Mouse (Mus musculus): Measurements from ENCODE around the gene Ccp110. TPM values are rescaled to one million over a fixed set of nuclear protein-coding genes. Genes with fewer than 3 reads are reported as not detected.

Gene Ccp110
- polyA plus RNA-seq, 1 experiment from 2014 or later, result 23.7 TPM

DNA sequence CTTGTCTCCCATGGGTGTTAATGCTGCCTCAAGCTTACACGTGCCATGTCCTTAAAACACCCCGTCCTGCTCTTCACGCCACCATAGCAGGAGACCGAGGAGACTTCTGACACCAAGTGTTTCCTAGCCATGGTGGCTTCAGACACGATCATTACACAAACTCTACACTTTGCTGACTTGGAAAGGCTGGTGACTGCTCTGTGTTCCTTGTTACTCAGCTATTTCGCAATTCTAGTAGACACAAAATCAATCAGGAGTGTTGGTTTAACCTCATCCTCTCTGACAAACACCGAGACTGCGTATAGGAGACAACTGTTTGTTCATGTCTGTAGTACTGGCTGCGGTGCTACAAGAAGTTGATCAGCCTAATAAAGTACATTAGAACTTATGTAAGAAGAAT, 13.5 kb upstream of the Ccp110 start:
- no peaks in the 10 kb centered on the region for H3K4me1 ChIP-seq (replicated peaks; ENCODE audit: control insufficient read depth, insufficient read depth, low read length)
- H3K9me3 ChIP-seq (ENCODE audit: control insufficient read depth, low read length), result no peaks in the 10 kb centered on the region
- H3K4me2 ChIP-seq (replicated peaks; ENCODE audit: low read depth, low read length), result no peak overlapping the region
- WGBS, result 94% methylated on average over 9 of the region's 9 CpGs
- H3K27me3 ChIP-seq (ENCODE audit: control insufficient read depth, insufficient read depth, low read length), result no peaks in the 10 kb centered on the region
- DNase-seq (ENCODE audit: low spot score), result no peak
- H3K27ac ChIP-seq (ENCODE audit: low read depth, low read length), result no peak overlapping the region
- H3K36me3 ChIP-seq (ENCODE audit: control insufficient read depth, insufficient read depth, low read length), result 0 out of 2 replicates have a peak, but pooled peaks cover 5% of the 10 kb centered on the region
- no peak overlapping the region for H3K9ac ChIP-seq (ENCODE audit: low read depth, low read length)
- ATAC-seq (ENCODE audit: low FRiP score), result no peak
- no peak overlapping the region for H3K4me3 ChIP-seq (ENCODE audit: low read depth, low read length)

- DNase-seq (ENCODE audit: low spot score) (no peak), ATAC-seq (ENCODE audit: low FRiP score) (no peak)
- Histone ChIP-seq H3K9ac (ENCODE audit: low read depth, low read length) (no peak overlapping the region), H3K4me2 (replicated peaks; ENCODE audit: low read depth, low read length) (no peak overlapping the region), H3K4me1 (replicated peaks; ENCODE audit: control insufficient read depth, insufficient read depth, low read length) (0 out of 2 replicates have a peak, but pooled peaks cover 2% of the 10 kb centered on the region), H3K27me3 (ENCODE audit: control insufficient read depth, insufficient read depth, low read length) (no peaks in the 10 kb centered on the region), H3K9me3 (ENCODE audit: control insufficient read depth, low read length) (no peaks in the 10 kb centered on the region), H3K36me3 (ENCODE audit: control insufficient read depth, insufficient read depth, low read length) (no peaks in the 10 kb centered on the region), H3K27ac (ENCODE audit: low read depth, low read length) (no peak overlapping the region), H3K4me3 (ENCODE audit: low read depth, low read length) (no peak overlapping the region)
- WGBS, result 93% methylated on average over 15 of the region's 15 CpGs
Observed at GRCm38 (mm10) chr7:118703144-118703561, 9.2 kb upstream of the Ccp110 start.

DNA sequence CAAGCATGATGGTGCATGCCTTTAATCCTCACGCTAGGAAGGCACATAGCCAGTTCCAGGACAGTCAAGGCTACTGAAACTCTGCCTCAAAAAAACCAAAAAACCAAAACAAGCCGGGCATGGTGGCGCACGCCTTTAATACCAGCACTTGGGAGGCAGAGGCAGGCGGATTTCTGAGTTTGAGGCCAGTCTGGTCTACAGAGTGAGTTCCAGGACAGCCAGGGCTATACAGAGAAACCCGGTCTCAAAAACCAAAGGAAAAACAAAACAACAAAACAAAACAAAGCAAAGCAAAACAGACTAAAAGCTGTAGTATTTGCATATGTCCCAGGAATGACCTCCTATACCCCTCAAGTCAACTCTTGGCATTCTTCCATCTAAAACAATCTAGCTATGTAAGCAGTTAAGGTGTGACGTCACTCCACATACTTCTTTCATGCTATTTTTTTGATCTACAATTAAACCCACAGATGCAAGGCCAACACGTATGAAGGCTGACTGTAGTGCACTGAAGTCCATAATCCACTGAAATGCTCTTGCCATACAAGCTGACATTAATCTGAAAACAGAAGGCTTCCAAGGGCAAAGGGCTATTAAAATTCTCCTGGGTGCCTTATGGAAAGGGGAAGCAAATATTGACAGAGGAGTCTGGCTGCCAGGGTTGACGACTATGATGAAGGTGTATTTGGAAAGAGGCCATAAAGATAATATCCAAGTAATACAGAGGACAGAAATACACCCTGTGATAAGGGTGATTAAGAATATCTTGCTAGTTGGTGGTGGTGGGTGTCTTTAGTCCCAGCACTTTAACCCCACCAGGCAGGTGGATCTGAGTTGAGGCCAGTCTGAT, 8.1 kb upstream of the Ccp110 start:
- Histone ChIP-seq H3K9ac (ENCODE audit: low read depth, low read length) (no peak overlapping the region; the same call in 1 of the 2 replicates), H3K4me2 (replicated peaks; ENCODE audit: low read depth, low read length) (peak overlapping the region; percentile 76), H3K4me3 (ENCODE audit: low read depth, low read length) (peak overlapping the region; percentile 72), H3K27ac (ENCODE audit: low read depth, low read length) (no peak overlapping the region), H3K36me3 (ENCODE audit: control insufficient read depth, insufficient read depth, low read length) (no peaks in the 10 kb centered on the region), H3K27me3 (ENCODE audit: control insufficient read depth, insufficient read depth, low read length) (no peaks in the 10 kb centered on the region), H3K9me3 (ENCODE audit: control insufficient read depth, low read length) (no peaks in the 10 kb centered on the region), H3K4me1 (replicated peaks; ENCODE audit: control insufficient read depth, insufficient read depth, low read length) (0 out of 2 replicates have a peak, but pooled peaks cover 2% of the 10 kb centered on the region)
- 88% methylated on average over 9 of the region's 9 CpGs for WGBS
- no peak for ATAC-seq (ENCODE audit: low FRiP score)
- DNase-seq (ENCODE audit: low spot score), result no peak

GRCm38 (mm10) chr7:118705101-118705961, 7.0 kb upstream of the Ccp110 start, which contains the start of gene Gde1:
TSS of gene Gde1 (minus strand) at chr7:118705778.
- no peaks in the 10 kb centered on the region for H3K27me3 ChIP-seq (ENCODE audit: control insufficient read depth, insufficient read depth, low read length)
- ATAC-seq (ENCODE audit: low FRiP score) (peak; percentile 96), DNase-seq (ENCODE audit: low spot score) (peak; percentile 93)
- WGBS, result under 1% methylated on average over 66 of the region's 66 CpGs
- H3K9me3 ChIP-seq (ENCODE audit: control insufficient read depth, low read length), result no peaks in the 10 kb centered on the region
- 0 out of 2 replicates have a peak, but pooled peaks cover 2% of the 10 kb centered on the region for H3K4me1 ChIP-seq (replicated peaks; ENCODE audit: control insufficient read depth, insufficient read depth, low read length)
- H3K27ac ChIP-seq (ENCODE audit: low read depth, low read length), result peak within 1 kb of the TSS; percentile 74
- peak within 1 kb of the TSS; percentile 72 for H3K4me3 ChIP-seq (ENCODE audit: low read depth, low read length)
- peak within 1 kb of the TSS; percentile 76 for H3K4me2 ChIP-seq (replicated peaks; ENCODE audit: low read depth, low read length)
- peak within 1 kb of the TSS; percentile 89 for H3K9ac ChIP-seq (ENCODE audit: low read depth, low read length)
- H3K36me3 ChIP-seq (ENCODE audit: control insufficient read depth, insufficient read depth, low read length), result no peaks in the 10 kb centered on the region

GRCm38 (mm10) chr7:118706051-118706450, 6.3 kb upstream of the Ccp110 start:
- Histone ChIP-seq H3K36me3 (ENCODE audit: control insufficient read depth, insufficient read depth, low read length) (no peaks in the 10 kb centered on the region), H3K9ac (ENCODE audit: low read depth, low read length) (no peak overlapping the region), H3K9me3 (ENCODE audit: control insufficient read depth, low read length) (no peaks in the 10 kb centered on the region), H3K4me2 (replicated peaks; ENCODE audit: low read depth, low read length) (peak overlapping the region; percentile 76), H3K4me3 (ENCODE audit: low read depth, low read length) (no peak overlapping the region; the same call in 1 of the 2 replicates), H3K27ac (ENCODE audit: low read depth, low read length) (no peak overlapping the region), H3K27me3 (ENCODE audit: control insufficient read depth, insufficient read depth, low read length) (no peaks in the 10 kb centered on the region), H3K4me1 (replicated peaks; ENCODE audit: control insufficient read depth, insufficient read depth, low read length) (0 out of 2 replicates have a peak, but pooled peaks cover 2% of the 10 kb centered on the region)
- 26% methylated on average over 6 of the region's 6 CpGs for WGBS
- ATAC-seq (ENCODE audit: low FRiP score) (peak; percentile 13; the same call in 1 of the 2 replicates), DNase-seq (ENCODE audit: low spot score) (no peak)

- ATAC-seq (ENCODE audit: low FRiP score) (no peak), DNase-seq (ENCODE audit: low spot score) (no peak)
- H3K9ac ChIP-seq (ENCODE audit: low read depth, low read length), result no peak overlapping the region
- no peaks in the 10 kb centered on the region for H3K36me3 ChIP-seq (ENCODE audit: control insufficient read depth, insufficient read depth, low read length)
- no peak overlapping the region for H3K4me3 ChIP-seq (ENCODE audit: low read depth, low read length)
- 95% methylated on average over 5 of the region's 5 CpGs for WGBS
- H3K9me3 ChIP-seq (ENCODE audit: control insufficient read depth, low read length), result no peaks in the 10 kb centered on the region
- no peak overlapping the region for H3K4me2 ChIP-seq (replicated peaks; ENCODE audit: low read depth, low read length)
- 0 out of 2 replicates have a peak, but pooled peaks cover 2% of the 10 kb centered on the region for H3K4me1 ChIP-seq (replicated peaks; ENCODE audit: control insufficient read depth, insufficient read depth, low read length)
- H3K27me3 ChIP-seq (ENCODE audit: control insufficient read depth, insufficient read depth, low read length), result no peaks in the 10 kb centered on the region
- H3K27ac ChIP-seq (ENCODE audit: low read depth, low read length), result no peak overlapping the region
Observed at GRCm38 (mm10) chr7:118706488-118706887, 5.9 kb upstream of the Ccp110 start.

GRCm38 (mm10) chr7:118707216-118707615, 5.1 kb upstream of the Ccp110 start:
- Histone ChIP-seq H3K27me3 (ENCODE audit: control insufficient read depth, insufficient read depth, low read length) (no peaks in the 10 kb centered on the region), H3K9ac (ENCODE audit: low read depth, low read length) (no peak overlapping the region), H3K36me3 (ENCODE audit: control insufficient read depth, insufficient read depth, low read length) (no peaks in the 10 kb centered on the region), H3K4me2 (replicated peaks; ENCODE audit: low read depth, low read length) (no peak overlapping the region), H3K27ac (ENCODE audit: low read depth, low read length) (no peak overlapping the region), H3K4me1 (replicated peaks; ENCODE audit: control insufficient read depth, insufficient read depth, low read length) (0 out of 2 replicates have a peak, but pooled peaks cover 2% of the 10 kb centered on the region), H3K9me3 (ENCODE audit: control insufficient read depth, low read length) (no peaks in the 10 kb centered on the region), H3K4me3 (ENCODE audit: low read depth, low read length) (no peak overlapping the region)
- 78% methylated on average over 2 of the region's 2 CpGs for WGBS
- ATAC-seq (ENCODE audit: low FRiP score) (no peak), DNase-seq (ENCODE audit: low spot score) (no peak)

- no peaks in the 10 kb centered on the region for H3K27me3 ChIP-seq (ENCODE audit: control insufficient read depth, insufficient read depth, low read length)
- H3K27ac ChIP-seq (ENCODE audit: low read depth, low read length), result no peak overlapping the region
- H3K4me1 ChIP-seq (replicated peaks; ENCODE audit: control insufficient read depth, insufficient read depth, low read length), result 0 out of 2 replicates have a peak, but pooled peaks cover 2% of the 10 kb centered on the region
- DNase-seq (ENCODE audit: low spot score) (no peak), ATAC-seq (ENCODE audit: low FRiP score) (no peak)
- no peak overlapping the region for H3K9ac ChIP-seq (ENCODE audit: low read depth, low read length)
- 94% methylated on average over 4 of the region's 4 CpGs for WGBS
- H3K9me3 ChIP-seq (ENCODE audit: control insufficient read depth, low read length), result no peaks in the 10 kb centered on the region
- no peak overlapping the region for H3K4me3 ChIP-seq (ENCODE audit: low read depth, low read length)
- no peak overlapping the region for H3K4me2 ChIP-seq (replicated peaks; ENCODE audit: low read depth, low read length)
- no peaks in the 10 kb centered on the region for H3K36me3 ChIP-seq (ENCODE audit: control insufficient read depth, insufficient read depth, low read length)
Observed at GRCm38 (mm10) chr7:118708002-118708401, 4.3 kb upstream of the Ccp110 start.

Data from hindbrain, embryonic 11.5 days (tissue).